Mouse (Mus musculus) cerebellum, postnatal 25 days (tissue): ENCODE measurements around the gene Ap2b1.

ENCODE experiments used
- DNase-seq, 2 experiments: peaks; one replicate each; pipeline ENCODE4 v3.0.0; 2021; ENCODE audit warnings: mixed read lengths in 2 of 2

Gene Ap2b1

DNA sequence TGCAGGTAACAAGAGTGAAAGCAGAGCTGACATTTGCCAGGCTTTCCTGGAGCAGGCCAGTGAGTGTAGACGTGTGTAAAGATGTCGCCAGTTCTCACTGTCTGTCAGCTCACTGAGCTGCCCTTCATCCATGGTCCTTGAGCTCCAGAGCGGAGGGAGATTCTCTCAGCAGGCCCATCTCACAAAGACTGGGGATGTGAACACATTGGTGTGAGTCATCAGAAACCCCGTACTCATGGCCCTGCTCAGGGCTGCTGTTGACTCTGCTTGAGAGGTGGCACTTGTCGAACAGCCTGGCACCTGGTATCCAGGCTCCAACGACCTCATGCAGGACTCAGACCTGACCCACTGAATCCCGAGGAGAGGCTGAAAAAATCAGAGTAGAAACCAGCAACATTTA lies 105.0 kb downstream of the Ap2b1 start:
- no peak for DNase-seq

DNA sequence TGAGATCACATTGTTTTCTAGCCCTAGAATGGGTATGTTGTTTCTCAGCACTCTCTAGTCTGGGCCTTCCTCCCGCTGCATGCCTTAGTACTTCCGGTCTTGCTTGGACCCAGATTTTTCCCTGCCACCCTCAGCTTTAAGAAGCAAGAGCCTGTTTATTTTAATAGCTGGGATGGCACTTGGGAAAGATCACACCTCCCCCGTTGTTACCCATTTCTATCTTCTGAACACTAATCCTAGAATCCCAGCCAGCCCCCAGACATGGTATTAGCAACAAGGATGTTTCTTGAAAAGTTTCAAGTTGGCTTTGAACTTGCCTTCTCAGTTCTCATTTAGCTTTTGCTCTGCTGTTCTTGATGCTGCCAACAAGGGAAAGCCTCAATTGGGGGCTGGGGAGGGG lies 107.6 kb downstream of the Ap2b1 start:
- DNase-seq: no peak

DNA sequence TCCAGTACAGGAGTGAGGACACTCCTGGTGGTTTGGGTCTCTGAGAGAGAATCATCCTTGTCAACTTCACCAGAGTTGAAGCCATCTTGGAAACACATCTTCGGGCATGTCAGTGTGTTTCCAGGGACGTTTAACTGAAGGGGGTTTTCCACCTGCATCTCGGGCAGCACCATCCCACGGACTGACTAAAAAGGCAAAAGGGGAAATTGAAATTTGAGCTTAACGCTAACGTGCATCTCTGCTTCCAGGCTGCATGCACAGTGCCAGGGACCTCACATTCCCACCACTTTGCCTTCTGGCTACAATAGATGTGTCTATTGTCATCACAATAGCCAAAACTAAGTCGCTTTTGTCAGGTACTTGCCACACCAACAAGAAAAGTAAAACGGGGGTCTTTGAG lies 109.4 kb downstream of the Ap2b1 start:
- no peak for DNase-seq

DNA sequence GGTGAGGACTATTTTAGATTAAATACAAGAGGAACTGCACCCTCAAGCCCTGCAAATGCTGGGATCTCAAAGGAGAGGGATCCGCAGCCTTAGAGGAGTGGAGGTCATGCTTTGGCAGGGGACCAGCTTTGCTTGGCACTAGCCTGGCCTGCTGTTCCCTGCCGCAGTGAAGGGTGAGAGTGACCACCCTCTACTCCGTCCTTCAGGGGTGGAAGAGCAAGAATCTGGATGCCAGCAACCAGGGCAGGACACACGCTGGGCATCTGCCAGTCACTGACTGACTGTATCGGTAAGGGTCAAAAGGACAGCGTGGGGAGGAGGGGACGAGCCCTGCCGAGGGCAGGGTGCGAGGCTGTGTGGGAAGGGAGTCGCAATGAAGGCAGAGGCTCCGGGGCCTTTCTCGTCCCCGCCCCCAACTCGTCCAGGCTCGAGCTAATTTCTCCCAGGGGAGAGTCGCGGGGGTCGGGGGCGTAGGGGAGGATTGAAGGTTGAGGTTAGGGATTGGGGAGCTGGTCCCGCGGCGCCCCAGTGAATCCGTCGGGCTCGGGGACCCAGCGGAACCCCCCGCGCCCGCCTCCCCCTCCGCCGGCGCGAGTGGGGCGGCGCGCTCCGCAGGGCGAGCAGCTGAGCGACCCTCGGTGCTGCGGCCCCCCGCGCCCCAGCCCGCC lies 110.4 kb downstream of the Ap2b1 start, which contains the start of gene Rasl10b:
Rasl10b (plus strand) TSS at position 51 of the 668 bp plus-strand sequence.
- DNase-seq: peak; percentile 78 to 80

DNA sequence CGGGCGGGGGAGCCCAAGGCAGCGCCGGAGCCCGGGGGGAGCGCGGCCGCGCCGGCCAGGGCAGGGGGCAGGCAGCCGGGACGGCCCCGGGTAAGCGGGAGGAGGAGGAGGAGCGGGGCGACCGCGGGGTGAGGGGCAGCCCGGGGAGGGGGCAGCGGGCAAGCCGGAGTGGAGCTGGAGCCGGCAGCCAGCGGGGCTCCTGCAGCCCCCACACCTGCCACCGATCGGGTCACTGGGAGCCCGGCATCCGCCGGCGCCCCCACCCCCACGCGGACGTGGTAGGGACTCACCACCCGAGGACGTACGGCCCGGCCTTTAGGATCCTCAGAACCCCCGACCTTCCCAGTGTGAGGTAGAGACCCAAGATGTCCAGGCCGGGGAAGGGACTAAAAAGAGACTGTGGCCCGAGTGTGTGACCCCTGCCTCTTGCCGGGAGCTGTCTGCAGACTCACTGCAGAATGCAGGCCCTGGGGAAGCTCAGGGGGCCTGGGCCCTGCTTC lies 111.0 kb downstream of the Ap2b1 start:
- peak; percentile 61 to 66 for DNase-seq

DNA sequence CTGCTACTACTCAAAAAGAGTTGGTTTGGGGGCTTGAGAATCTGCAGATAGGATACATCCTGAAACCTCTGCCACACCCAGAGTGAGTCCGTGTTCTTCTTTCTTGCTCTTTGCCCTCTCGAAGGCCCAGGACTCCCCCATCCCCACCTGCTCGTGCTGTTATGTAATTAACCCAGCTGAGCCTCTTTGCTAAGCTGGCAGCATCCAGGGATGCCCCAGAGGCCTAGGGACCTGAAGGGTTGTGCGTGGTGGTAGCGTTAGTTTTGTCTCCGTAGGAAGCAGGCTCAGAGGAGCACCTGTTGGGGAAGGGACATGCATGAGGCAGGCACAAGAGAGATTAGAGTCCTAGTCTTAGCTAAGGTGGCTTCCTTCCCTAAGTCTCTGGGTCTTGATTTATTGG lies 111.7 kb downstream of the Ap2b1 start:
- DNase-seq: peak; percentile 42 to 43

DNA sequence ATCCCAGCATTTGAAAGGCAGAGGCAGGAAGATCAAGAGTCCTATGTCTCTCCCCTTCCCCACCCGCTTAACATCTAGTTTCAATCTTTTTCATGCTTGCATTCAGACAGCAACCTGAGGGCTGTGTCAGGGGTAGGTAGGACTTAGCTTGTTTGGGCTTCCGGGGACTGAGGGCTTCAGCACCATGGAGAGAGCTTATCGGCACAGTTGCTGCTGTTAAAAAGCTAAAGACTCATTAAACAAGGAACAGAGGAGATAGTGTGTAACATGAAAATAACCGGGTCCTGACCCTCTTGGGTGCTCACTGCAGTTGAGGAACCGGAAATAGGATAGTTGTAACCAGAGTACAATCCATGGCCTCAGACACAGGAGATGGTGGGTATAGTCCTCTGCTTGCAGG lies 118.3 kb downstream of the Ap2b1 start:
- DNase-seq: no peak

DNA sequence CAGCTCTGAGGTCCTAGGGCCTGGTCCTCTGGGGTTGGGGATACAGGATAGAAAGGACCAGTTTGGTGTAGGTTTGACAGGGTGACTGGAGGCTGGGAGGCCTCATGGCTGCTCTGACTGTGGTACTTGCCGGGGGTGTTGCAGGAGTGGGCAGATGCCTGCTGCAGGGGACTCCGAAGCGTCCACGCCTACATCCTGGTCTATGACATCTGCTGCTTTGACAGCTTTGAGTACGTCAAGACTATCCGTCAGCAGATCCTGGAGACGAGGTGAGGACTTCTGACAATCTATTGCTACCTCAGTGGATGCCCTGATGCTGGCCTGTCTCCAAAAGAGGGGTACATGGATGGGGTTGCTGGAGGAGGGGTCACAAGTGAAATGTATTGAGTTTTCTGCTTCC lies 118.9 kb downstream of the Ap2b1 start:
- DNase-seq: no peak

DNA sequence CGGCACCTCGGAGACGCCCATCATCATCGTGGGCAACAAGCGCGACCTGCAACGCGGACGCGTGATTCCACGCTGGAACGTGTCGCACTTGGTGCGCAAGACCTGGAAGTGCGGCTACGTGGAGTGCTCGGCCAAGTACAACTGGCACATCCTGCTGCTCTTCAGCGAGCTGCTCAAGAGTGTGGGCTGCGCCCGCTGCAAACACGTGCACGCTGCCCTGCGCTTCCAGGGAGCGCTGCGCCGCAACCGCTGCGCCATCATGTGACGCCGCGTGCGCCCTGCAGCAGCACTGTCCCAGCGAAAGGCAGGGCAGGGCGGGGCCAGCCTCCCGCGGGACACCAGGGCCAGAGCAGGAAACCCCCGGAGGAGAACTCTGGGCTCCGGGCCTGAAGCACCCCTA lies 119.7 kb downstream of the Ap2b1 start:
- DNase-seq: peak; percentile 58 to 72

DNA sequence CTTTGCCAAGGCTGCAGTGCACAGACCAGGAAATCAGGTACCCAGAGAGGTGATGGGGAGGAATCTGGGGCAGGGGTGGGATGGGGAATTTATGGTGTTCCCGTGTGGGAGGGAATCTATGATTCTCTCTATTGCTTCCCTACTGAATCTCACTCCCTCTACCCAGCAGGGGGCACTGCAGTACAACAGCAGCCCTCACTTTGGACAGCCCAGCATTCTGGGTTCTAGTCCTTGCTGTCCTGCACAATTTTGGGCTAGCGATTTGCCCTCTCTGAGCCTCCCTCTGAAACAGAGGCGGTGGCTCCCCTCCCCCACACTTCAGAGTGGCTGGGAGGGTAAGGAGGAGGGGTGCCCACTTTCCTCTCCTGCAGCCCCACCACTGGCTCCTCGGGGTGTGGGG lies 121.5 kb downstream of the Ap2b1 start:
- peak in 1 of 2 experiments; percentile 57 for DNase-seq

DNA sequence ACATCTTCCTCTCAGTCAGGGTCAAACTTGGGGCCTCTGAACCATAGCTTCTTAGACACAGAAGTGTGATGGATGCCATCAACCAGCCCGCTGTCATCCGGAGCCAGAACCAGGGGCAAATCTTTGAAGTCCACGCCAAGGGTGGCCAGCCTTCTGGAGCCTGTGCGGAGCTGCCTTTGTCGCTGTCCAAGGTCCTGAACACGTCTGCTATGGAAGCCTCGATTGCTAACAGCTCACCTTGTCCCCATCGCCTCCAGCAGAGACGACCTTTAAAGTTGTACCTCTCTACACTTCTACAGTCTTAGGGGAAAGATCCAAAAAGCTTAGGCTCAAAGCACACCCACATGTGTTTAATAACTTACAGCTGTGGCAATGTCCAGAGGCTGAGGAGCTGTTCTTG lies 122.5 kb downstream of the Ap2b1 start:
- no peak for DNase-seq

DNA sequence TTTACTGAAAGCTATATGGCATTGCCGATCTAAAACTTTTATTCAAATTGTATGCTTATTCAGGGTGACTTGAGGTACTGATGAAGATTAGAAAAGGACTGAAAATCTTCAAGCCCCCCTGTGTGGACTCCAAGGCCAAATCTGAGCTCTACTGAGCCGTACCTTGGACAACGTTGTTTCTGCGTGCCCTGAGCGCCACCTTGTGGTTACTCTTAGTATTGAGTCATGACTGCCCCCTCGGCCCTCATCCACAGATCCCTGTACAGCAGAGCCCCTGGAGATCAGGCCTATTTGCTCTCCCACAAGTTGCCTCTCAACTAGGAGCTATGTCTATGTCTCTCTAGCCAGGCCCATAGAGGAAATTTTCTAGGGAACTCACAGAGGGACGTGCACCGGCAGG lies 125.9 kb downstream of the Ap2b1 start:
- peak; percentile 86 to 88 for DNase-seq

DNA sequence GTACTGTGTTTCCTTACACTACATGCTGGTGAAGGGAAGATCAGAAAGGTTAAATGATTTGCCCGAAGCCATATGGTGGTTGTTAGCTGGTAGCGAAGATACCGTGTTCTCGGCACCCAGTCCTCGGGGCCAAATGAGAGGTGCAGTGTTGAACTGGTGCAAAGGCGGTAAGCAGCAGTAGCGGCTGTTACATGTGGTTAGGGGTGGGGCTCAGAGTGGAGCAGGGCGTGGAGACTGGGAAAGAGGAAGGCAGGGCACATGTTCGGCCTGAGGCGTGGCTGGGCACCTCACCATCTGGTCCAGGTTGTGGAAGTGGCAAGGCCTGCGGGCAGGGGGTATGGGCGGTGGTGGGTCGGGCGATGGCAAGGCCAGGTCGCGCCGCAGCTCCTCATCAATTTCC lies 128.1 kb downstream of the Ap2b1 start:
- DNase-seq: no peak

DNA sequence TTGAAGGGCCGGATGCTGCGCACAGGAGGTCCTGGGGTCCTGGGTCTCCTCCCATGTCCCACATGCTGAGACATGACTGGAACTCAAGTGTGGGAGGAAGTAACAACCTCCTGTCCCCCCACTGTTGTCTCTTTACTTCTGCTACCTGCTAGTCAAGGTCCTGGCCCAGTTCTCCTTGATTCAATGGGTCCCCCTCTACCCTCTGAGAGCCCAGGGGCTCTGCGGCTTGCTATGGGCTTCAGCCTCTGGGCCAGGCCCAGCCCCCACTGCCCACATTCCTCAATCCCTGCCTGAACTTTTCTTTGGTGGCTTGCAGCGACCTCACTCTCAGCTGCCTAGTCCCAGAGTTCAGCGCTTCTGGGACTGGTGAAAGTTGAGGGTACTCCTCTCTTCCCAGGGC lies 130.5 kb downstream of the Ap2b1 start, which contains the start of gene Gas2l2:
Gas2l2 (minus strand) TSS at position 101 of the 400 bp plus-strand sequence.
- no peak for DNase-seq

DNA sequence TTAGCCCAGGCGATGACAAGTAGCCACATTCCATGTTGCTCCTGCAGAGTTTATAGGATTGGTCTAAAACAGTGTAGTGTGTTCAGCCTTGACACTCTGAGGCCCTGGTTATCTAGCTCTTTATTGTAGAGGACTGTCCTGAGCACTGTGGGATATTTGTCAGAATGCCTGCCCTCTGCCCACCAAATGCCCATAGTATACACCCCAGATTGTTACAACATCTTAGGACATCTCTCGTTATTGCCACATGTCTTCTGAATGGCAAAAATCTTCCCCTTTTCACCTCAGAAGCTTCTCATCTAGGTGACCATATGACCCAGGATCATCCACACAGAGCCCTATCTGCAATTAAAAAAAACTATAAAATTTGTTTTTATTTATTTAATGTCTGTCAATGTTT lies 133.7 kb downstream of the Ap2b1 start:
- DNase-seq: no peak

DNA sequence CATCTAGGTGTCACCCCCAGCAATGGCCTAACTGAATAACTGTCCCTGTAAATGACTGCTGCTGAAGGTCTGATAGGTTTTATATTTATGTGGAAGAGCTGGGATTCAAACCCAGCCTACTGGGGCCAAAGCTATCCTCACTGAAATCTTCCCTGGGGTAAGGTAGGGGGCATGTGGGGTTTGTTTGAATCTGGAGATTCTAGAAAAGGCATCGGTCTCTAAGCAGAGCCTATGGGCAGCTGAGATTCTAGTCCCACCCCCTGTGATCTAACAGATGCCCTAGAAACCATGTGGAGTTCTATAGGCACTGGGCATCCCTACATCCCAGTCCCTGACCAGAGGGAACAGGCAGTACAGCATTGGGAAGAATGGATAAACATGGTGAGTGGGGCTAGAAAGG lies 138.6 kb downstream of the Ap2b1 start, which contains the start of gene 1700020L24Rik:
1700020L24Rik (plus strand) TSS at position 301 of the 400 bp plus-strand sequence.
- DNase-seq: no peak

DNA sequence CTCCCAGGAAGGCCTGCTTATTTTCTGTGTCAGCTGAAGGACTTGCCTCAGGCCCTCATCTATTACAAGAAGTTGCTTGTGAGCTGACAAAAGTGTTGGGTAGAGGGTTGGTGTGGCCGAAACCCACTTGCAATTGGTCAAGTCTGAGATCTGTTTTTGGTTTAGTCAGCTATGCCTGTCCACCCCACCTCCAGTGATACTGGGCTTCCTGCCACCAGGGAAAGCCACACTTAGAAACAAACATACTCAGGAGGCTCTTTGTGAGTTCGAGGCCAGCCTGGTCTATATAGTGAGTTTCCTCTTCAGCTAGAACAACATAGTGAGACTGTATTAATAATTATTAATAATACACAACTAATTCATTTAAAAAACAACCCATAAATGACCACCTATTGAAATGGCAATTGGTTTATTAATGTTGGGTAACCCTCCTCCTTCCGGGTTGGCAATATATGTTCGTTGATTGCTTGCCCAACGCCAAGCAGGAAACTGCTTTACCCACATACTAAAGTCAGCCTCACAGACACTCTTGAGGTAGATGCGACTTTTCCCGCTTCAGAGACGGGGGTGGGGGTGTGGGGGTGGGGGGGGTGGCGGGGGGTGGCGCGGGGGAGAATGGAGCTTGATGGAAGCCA lies 140.7 kb downstream of the Ap2b1 start:
- DNase-seq: no peak

DNA sequence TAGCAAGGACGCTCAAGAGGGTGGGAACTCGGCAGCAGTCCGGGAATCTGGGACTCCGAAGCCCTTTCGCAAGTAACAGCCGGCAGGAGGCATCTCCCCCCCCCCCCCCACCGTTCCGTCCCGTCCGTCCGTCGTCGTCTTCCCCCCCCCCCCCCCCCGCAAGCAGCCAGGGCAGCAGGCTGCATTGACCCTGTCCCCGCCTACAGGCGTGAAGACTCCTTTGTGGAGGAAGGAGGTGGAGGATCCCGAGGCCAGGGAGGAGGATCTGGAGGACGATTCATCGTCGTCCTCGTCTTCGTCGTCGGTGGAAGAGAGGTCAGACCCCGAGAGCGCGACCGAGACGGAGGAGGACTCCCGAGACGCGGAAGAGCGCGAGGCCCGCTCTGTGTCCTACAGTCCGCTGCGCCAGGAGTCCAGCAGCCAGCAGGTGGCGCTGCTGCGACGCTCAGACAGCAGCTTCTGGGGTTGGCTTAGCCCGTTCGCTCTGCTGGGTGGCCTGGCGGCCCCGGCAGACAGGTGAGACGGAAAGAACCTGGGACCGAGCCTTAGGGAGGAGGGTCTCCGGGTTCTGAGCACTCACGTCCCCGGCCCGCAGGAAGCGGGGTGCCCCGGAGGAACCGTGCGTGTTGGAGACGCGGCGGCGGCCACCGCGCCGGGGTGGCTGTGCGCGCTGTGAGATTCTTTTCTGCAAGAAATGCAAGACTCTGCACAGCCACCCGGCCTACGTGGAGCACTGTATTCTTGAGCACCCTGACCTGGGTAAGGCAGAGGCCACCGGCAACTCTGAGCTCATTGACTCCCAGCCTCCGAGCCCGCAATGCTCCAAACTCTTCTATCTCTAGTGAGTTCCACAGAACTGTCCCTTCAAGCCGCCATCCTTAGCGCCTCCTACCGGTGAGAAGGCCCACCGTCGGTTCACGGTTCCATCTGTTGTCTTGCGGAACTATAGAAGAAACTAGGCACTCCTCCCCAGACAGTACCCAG lies 141.5 kb downstream of the Ap2b1 start:
- peak; percentile 94 to 96 for DNase-seq

DNA sequence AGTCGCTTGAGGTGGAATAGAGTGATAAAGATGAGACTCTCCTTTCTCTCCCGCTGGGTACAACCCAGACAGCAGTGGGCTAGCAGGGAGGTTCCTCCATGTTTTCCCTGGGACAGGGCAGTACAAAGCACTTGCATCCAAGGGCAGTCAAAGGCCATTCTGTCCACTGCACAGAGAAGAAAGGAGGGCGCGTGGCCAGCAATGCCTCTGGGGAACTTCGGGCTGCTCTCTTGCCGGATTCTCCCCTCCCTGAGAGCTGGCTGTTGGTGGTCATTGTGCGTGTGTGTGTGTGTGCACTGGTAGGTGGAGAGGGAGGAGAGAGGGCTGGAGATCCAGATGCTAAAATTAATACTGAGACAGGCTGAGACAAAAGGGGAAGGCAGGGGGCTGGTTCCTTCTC lies 142.4 kb downstream of the Ap2b1 start:
- no peak for DNase-seq

DNA sequence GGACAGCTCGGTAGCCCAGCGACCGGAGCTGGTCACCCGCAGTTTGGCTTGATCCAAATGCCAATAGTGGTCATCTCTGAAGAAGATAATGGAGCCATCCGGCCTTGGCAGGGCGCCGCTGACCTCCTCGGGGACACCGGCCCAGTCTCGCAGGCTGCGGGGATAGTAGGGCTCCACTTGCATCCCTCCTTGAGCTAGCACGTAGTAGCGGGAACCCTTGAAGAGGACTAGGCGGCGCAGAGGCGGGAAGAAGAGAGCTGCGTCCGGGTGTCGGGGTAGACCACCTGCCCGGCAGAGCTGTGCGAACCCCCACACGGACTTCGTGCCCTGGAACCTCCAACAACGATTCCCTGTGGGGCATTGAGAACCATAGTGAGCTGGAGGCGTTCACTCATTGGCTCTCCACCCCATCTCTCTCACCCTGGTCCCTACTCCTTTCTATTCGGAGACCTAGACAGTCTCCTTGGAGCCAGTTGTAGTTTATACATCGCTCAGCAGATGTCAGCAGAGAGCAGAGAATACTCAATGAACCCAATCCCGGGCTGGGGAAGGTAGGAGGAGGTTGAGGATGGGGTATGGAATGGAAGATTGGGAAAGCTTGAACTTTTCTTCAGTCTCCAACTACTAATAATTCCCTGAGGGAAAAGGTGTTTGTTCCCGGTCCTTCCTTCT lies 143.9 kb downstream of the Ap2b1 start:
- DNase-seq: peak; percentile 86 to 91

DNA sequence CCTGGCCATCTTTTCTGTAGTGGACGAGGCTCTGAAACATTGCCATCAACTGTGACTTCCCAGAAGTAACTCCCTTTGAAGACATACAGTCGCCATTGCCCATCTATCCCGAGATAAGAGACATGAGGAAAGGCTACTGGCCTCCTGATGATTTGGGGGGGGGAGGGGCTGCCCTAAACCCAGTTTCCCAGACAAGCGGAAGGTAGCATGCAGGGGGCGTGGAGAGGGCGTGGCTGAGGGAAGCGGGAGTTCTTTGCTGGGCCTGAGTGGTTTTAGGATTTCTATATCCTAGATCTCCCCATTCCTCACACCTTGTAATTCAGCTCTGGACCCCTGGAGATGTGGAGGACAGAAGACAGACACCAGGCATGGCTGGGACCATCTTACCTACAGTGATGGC lies 145.0 kb downstream of the Ap2b1 start:
- no peak for DNase-seq

DNA sequence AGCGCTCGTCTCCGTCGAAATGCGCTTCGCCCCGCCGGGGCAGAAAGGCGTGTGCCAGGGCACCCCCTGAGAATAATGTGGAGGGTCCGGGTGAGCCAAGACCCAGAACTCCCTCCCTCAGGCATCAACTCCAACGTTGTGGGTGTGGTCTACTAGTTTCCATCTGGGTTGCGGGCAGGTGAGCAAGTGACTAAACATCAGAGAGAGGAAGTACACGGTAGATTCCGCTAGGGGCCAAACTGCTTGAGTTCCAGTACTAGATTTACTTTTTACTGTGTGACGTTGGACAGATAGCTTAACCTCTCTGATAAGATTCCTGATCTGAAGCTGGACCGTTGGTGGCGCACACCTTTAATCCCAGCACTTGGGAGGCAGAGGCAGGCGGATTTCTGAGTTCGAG lies 146.2 kb downstream of the Ap2b1 start:
- DNase-seq: no peak

DNA sequence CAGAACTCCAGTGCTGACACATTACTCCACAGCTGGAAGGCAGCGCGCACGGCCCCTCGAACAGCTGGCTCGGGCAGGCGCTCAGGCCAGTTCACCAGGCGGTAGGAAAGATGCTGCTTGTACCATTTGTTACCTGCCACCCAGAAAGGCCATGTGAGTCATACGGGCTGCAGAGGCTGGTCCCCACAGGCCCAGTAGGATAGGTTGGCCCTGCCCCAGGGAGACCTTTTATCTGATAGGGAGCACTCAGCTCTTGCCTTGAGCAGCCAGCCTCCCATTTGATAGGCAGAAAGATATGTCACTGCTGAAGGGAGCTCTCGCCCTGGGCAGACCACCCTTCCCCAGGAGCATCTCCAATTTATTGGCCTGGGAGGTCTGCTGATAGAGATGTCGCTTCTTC lies 148.8 kb downstream of the Ap2b1 start:
- DNase-seq: no peak
